Mouse (Mus musculus): ENCODE results near the gene Zfp872.

GRCm38 (mm10) chr9:22224536-22225503, 36.9 kb downstream of the Zfp872 start:
- TF ChIP-seq CTCF (IDR thresholded peaks at IDR 0.05; ENCODE audit: low read depth, low read length) (no peak), POLR2A (IDR thresholded peaks at IDR 0.05; ENCODE audit: extremely low read depth, insufficient read depth, low read length) (no peak)
